Mouse (Mus musculus): ENCODE data around the gene Smad3. TPM values are rescaled to one million over a fixed set of nuclear protein-coding genes. Genes with fewer than 3 reads are reported as not detected.

Gene Smad3
- polyA plus RNA-seq, 1 experiment, result 35.1 TPM

DNA sequence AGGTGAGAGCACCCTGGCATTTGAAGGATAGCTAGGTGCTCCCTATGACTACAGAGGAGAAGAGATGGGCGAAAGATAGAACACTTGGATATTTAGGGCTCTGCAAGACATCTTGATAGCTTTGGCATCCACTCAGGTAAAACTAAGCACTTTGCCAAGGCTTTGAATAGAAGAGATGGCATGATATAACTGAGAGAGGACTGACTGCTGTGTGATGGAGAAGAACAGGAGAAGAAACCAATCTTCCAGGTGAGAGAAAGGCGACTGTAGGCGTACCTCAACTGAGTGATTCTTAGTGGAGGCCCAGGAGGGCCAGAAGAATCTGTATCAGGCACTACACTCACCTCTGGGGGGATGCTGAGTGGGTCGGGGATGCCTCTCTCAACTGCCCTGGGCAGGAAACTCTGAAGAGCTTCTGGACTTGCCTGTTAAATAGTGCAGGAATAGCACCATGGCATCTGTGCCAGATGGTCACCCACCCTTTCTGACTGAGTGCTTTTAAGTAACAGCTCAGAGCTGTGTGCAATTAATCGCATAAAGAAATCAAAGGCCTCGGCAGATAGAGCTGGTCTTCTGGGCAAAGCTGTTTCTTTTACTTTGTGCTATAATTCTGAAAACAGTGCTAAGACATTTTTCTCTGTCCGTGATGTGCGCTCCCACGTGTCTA is 132.6 kb downstream of the Smad3 start:
- DNase-seq (ENCODE audit: low read depth), result no peak

- peak; percentile 74 for DNase-seq (ENCODE audit: low read depth)
These were observed 133.8 kb downstream of the Smad3 start for GRCm38 (mm10) chr9:63623895-63624569.

- no peak for DNase-seq (ENCODE audit: low read depth)
These were observed 139.8 kb downstream of the Smad3 start for GRCm38 (mm10) chr9:63617967-63618366.

- DNase-seq (ENCODE audit: low read depth), result no peak
These were observed 143.5 kb downstream of the Smad3 start for GRCm38 (mm10) chr9:63614018-63614985.

- no peak for DNase-seq (ENCODE audit: low read depth)
These were observed 144.2 kb downstream of the Smad3 start for GRCm38 (mm10) chr9:63613569-63613968.

- DNase-seq (ENCODE audit: low read depth), result no peak
These were observed 145.0 kb downstream of the Smad3 start for GRCm38 (mm10) chr9:63612565-63613515.

DNA sequence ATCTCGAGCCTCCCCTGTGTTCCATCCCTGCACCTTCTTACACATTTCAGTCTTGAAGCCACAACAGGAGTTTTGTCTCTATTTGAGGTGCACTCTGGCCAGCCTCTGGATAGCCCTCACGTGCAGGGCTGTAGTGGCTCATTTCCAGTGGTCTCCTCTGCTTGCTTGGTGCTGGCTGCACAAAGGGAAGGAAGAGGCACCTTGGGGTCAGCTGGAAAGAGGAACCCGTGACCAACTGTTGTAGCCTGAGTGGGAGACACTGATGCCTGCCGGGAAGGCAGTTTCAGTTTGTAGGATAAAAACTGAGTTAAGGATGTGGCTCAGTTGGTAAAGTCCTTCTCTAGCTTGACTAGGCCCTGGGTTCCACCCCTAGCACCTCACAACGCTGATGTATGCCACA is 145.8 kb downstream of the Smad3 start:
- no peak for DNase-seq (ENCODE audit: low read depth)

DNA sequence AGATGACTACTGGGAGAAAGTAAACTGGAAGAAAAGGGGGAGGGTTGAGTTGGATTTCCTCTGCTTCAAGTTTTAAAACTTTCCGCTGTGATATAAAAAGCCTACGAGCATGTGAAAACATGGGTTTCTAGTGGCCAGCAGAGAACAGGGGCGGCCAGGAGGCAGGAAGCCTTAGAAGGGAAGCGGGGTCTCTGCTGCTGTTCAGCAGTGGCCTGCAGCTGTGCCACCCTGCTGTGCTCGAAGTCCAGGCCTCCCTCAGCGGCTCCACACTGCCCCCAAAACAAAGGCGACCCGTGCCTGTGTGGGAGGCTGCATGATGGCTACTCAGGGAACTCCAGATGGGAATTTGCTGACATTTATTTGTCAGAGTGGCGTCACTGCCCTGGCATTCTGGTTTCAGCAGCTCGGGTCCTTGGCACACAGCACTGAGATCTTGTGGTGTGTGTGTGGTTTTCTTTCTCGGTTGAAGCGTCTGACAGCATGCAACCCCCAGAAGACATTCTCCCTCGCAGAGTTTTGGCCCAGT is 146.9 kb downstream of the Smad3 start:
- DNase-seq (ENCODE audit: low read depth), result no peak

DNA sequence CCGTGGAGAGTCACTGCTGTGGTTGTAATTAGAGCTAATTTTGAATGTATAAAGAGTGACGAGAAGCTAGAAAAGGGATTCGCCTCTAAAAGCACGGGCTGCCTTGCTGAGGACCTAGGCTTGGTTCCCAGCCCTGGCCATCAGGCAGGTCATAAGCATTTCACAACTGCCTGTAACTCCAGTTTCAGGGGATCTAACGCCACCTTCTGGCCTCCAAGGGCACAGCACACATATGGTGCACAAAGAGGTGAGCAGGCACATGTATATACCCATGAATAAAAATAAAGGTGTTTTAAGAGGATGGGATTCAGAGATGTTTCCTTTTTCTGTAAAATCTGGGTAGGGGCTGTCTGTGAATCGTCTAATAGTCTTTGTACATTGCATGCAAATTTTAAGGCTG is 147.6 kb downstream of the Smad3 start:
- no peak for DNase-seq (ENCODE audit: low read depth)

GRCm38 (mm10) chr9:63609776-63610175 is 148.0 kb downstream of the Smad3 start:
- DNase-seq (ENCODE audit: low read depth), result no peak

DNA sequence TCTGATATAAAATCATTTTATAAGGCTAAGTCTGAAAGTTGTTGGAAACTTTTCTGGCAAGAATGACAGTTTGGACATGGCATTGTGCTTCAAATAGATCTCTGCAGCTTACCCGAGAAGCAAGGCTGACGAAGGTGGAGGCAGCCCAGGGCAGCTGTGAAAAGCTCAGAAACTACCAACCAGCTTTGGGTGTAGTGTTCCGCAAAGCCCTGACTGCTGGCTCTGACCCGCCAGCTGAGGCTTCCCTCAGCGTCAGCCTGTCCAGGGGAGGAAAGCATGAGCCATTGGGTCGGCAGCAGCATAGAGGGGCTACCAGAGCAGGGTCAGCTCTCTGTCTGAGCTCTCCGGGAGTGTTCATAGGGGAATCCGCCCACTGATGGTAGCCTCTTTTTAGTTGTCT is 148.5 kb downstream of the Smad3 start:
- no peak for DNase-seq (ENCODE audit: low read depth)

DNA sequence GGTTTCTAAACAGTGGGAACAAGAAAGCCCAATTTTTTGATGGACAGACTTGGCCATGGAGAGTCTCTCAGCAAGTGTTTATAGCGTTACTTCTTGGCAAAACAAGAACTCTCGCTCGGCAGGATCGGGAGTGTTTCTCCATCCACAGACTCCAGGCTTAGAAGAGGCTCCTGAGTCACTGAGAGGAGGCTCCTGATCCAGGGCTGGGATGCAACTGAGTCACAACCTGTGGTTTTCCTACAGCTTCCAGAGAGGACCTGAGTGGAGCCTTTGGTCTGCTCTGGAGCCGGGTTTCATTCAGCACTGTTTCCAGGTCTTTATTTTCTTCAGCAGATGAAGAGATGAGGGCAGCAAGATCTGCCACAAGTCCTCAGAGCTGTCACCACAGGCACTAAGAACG is 149.8 kb downstream of the Smad3 start:
- DNase-seq (ENCODE audit: low read depth), result no peak

- no peak for DNase-seq (ENCODE audit: low read depth)
These were observed 151.2 kb downstream of the Smad3 start for GRCm38 (mm10) chr9:63606594-63606993.

DNA sequence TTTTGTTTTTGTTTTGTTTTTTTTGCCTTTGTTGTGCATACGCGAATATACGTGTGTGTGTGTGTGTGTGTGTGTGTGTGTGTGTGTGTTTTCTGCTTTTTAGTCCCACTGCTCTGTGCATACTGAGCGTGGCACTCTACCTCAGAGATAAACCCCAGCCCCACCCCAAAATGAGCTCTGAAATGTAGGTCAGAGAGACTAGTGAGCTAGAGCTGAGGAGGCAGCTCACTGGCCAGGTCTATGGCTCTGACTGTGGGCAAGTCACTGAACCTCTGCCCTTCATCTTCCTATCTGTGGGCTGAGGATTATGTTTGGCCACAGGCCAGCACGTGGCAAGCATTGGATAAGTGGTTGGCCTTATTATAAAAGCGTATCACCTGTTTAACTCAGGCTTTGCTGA is 153.9 kb downstream of the Smad3 start:
- DNase-seq (ENCODE audit: low read depth), result no peak

- no peak for DNase-seq (ENCODE audit: low read depth)
These were observed 155.5 kb downstream of the Smad3 start, which contains the start of the genes Iqch and Aagab for GRCm38 (mm10) chr9:63602043-63602939. TSS of gene Iqch (minus strand) at chr9:63602493. TSS of gene Aagab (plus strand) at chr9:63602660.

Other genes starting within 250 kb of the Smad3 start
- 0.14 and 0.27 TPM in 2 replicates for gene Iqch, start 155.5 kb downstream of the Smad3 start, polyA plus RNA-seq (2012; rRNA removed)
- 17.8 and 25.5 TPM in 2 replicates for gene Aagab, start 155.3 kb downstream of the Smad3 start, polyA plus RNA-seq (2012; rRNA removed)

All from gonadal fat pad, adult 2 months (tissue).